Mouse (Mus musculus): ENCODE measurements around the gene Chgb.

GRCm38 (mm10) chr2:132753137-132753536 is 27.9 kb upstream of the Chgb start:
- TF ChIP-seq POLR2A (IDR thresholded peaks at IDR 0.05; ENCODE audit: extremely low read depth, insufficient read depth, low read length) (no peak), CTCF (IDR thresholded peaks at IDR 0.05; ENCODE audit: low read depth, low read length) (no peak)
